Mouse (Mus musculus): ENCODE results near the gene Nmu.

Nmu gene

GRCm38 (mm10) chr5:76363453-76364104, at the start of gene Nmu:
Gene Nmu, minus strand, starts transcription at chr5:76363788.
- DNase-seq = no peak

GRCm38 (mm10) chr5:76411697-76412096, 48.1 kb upstream of the Nmu start:
- DNase-seq = no peak

GRCm38 (mm10) chr5:76394382-76394781, 30.8 kb upstream of the Nmu start:
- DNase-seq = no peak

- DNase-seq = no peak
Observed at GRCm38 (mm10) chr5:76389041-76389795, 25.6 kb upstream of the Nmu start.

GRCm38 (mm10) chr5:76388474-76388873, 24.9 kb upstream of the Nmu start:
- no peak for DNase-seq

GRCm38 (mm10) chr5:76383673-76384072, 20.1 kb upstream of the Nmu start:
- no peak for DNase-seq

GRCm38 (mm10) chr5:76381836-76382235, 18.2 kb upstream of the Nmu start:
- no peak for DNase-seq

GRCm38 (mm10) chr5:76379216-76379615, 15.6 kb upstream of the Nmu start:
- no peak for DNase-seq

GRCm38 (mm10) chr5:76369215-76369840, 5.7 kb upstream of the Nmu start:
- no peak for DNase-seq

- no peak for DNase-seq
Observed at GRCm38 (mm10) chr5:76365406-76365805, 1.8 kb upstream of the Nmu start.

- no peak for DNase-seq
Observed at GRCm38 (mm10) chr5:76360786-76361185, 2.8 kb downstream of the Nmu start.

GRCm38 (mm10) chr5:76360057-76360456, 3.5 kb downstream of the Nmu start:
- no peak for DNase-seq

GRCm38 (mm10) chr5:76351953-76352611, 11.5 kb downstream of the Nmu start:
- DNase-seq = no peak

GRCm38 (mm10) chr5:76351537-76351936, 12.1 kb downstream of the Nmu start:
- DNase-seq = no peak

- no peak for DNase-seq
Observed at GRCm38 (mm10) chr5:76346137-76346536, 17.5 kb downstream of the Nmu start.

- no peak for DNase-seq
Observed at GRCm38 (mm10) chr5:76340931-76341330, 22.7 kb downstream of the Nmu start.

GRCm38 (mm10) chr5:76337100-76337499, 26.5 kb downstream of the Nmu start:
- no peak for DNase-seq

GRCm38 (mm10) chr5:76333833-76334232, 29.8 kb downstream of the Nmu start:
- no peak for DNase-seq

- DNase-seq = no peak
Observed at GRCm38 (mm10) chr5:76330953-76331352, 32.6 kb downstream of the Nmu start, which contains the start of gene Pdcl2. Gene Pdcl2, minus strand, starts transcription at chr5:76331156.

GRCm38 (mm10) chr5:76327296-76327695, 36.3 kb downstream of the Nmu start:
- DNase-seq = no peak

GRCm38 (mm10) chr5:76325113-76325512, 38.5 kb downstream of the Nmu start:
- no peak for DNase-seq

GRCm38 (mm10) chr5:76321249-76322196, 42.1 kb downstream of the Nmu start:
- DNase-seq = no peak
